Mouse (Mus musculus) heart, embryonic 10.5 days (tissue): ENCODE data around the gene Ppm1b. TPM values are rescaled to one million over a fixed set of nuclear protein-coding genes. Genes with fewer than 3 reads are reported as not detected.

Source experiments
- DNase-seq: peaks from one replicate; pipeline ENCODE4 v3.0.0-alpha.2; 2017; ENCODE audit warnings: low spot score
- H3K27ac ChIP-seq: fragments of 300-500 bp; sonication (generic); 2 replicates; pipeline ENCODE4 v1.5.1; 2016; ENCODE audit warnings: mild to moderate bottlenecking
- H3K27me3 ChIP-seq: fragments of 300-500 bp; sonication (generic); 2 replicates; pipeline ENCODE4 v1.6.1; 2016; ENCODE audit warnings: mild to moderate bottlenecking; ENCODE audit not compliant: poor library complexity, insufficient read depth, severe bottlenecking
- H3K36me3 ChIP-seq: fragments of 300-500 bp; sonication (generic); 2 replicates; pipeline ENCODE4 v1.6.1; 2016; ENCODE audit warnings: mild to moderate bottlenecking, moderate library complexity
- H3K4me1 ChIP-seq: fragments of 300-500 bp; sonication (generic); 2 replicates; pipeline ENCODE4 v1.6.1; 2016; ENCODE audit warnings: mild to moderate bottlenecking
- H3K4me3 ChIP-seq: fragments of 300-500 bp; sonication (generic); 2 replicates; pipeline ENCODE4 v1.5.1; 2016; ENCODE audit warnings: mild to moderate bottlenecking, moderate library complexity
- H3K9me3 ChIP-seq: fragments of 300-500 bp; sonication (generic); 2 replicates; pipeline ENCODE4 v1.6.1; 2016; ENCODE audit warnings: mild to moderate bottlenecking, moderate library complexity
- WGBS: fragments of 180-500 bp; shearing (Covaris S2); methylation state at CpG from one replicate; pipeline ENCODE4 v1.1.7; 2016; 5-methylcytosine and 5-hydroxymethylcytosine counted together
- polyA plus RNA-seq: library from polyadenylated mRNA; unstranded; fragments of >200 nt; fragmentation: Nextera tagmentation; extraction: Ambion mirVana; gene quantifications from 2 replicates; pipeline ENCODE4 v1.2.1, GENCODE M21; 2016

Gene Ppm1b
- polyA plus RNA-seq, 1 experiment from 2014 or later: 74.3 TPM

DNA sequence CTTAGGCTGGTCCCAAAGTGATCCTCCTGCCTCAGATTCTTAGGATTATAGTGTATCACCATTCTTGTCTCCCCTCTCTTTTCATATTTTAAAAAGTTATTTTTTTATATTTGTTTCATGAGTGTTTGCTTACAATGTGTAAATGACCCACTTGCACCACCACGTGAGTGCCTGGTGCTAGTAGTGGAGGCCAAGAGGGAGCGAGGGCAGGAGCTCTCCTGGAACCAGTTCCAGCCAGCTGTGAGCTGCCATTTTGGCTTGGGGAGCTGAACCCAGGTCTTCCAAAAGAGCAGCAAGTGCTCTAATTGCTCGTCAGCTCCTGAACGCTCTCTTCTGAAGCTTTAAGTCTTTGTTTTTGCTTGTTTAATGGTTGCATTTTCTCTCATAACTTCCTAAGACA, 3.6 kb downstream of the Ppm1b start:
- H3K27me3 ChIP-seq: no peaks in the 10 kb centered on the region
- H3K36me3 ChIP-seq: peaks cover 6% of the 10 kb centered on the region; the same call in 1 of the 2 replicates
- no peak overlapping the region for H3K27ac ChIP-seq
- peaks cover 16% of the 10 kb centered on the region for H3K4me1 ChIP-seq
- WGBS: 78% methylated on average over 4 of the region's 4 CpGs
- no peaks in the 10 kb centered on the region for H3K9me3 ChIP-seq
- 0 out of 2 replicates have a peak overlapping the region, but pooled peaks have one; percentile 8 for H3K4me3 ChIP-seq
- DNase-seq: peak; percentile 35

DNA sequence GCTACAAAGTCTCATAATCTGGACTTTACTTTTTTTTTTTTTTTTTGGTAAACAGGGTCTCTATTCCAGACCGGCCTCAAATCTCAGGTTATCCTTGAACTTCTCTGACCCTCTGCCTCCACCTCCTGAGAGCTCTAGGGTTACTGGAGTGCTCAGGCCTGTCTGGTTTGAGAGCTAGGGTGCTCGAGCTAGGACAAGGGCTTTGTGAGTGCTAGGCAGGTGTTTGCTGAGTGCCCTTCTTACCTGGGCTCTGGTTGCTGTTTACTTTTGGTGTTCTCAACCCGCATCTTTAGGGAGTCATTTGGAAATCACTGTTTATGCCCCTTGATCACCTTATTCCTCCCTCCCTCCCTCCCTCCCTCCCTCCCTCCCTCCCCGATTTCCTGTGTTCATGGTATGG, 5.5 kb downstream of the Ppm1b start:
- Histone ChIP-seq H3K4me3 (no peak overlapping the region), H3K36me3 (peaks cover 14% of the 10 kb centered on the region), H3K4me1 (peaks cover 16% of the 10 kb centered on the region), H3K27ac (no peak overlapping the region), H3K9me3 (no peaks in the 10 kb centered on the region), H3K27me3 (no peaks in the 10 kb centered on the region)
- 82% methylated on average over 4 of the region's 4 CpGs for WGBS
- DNase-seq: peak; percentile 59

DNA sequence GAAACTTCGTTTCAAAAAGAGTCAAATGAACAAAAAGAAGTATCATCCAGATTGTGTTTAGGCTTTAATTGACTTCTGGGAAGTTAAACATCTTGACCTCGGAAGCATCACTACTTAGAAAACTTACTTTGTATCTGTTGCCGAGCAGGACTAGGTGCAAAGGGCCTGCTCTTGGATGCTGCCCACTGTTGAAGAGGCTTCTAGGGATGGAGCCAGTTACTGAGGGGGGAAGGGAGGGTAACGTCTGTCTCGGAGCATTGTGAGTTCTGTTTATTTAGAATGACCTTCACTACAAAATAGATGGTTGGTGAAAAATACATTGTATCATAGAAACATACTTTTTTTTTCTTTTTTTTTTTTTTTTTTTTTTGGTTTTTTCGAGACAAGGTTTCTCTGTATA, 7.1 kb downstream of the Ppm1b start:
- no peaks in the 10 kb centered on the region for H3K9me3 ChIP-seq
- DNase-seq: no peak
- no peak overlapping the region for H3K4me3 ChIP-seq
- H3K27me3 ChIP-seq: no peaks in the 10 kb centered on the region
- H3K4me1 ChIP-seq: peaks cover 16% of the 10 kb centered on the region
- H3K27ac ChIP-seq: no peak overlapping the region
- peaks cover 14% of the 10 kb centered on the region for H3K36me3 ChIP-seq
- 81% methylated on average over 6 of the region's 6 CpGs for WGBS

DNA sequence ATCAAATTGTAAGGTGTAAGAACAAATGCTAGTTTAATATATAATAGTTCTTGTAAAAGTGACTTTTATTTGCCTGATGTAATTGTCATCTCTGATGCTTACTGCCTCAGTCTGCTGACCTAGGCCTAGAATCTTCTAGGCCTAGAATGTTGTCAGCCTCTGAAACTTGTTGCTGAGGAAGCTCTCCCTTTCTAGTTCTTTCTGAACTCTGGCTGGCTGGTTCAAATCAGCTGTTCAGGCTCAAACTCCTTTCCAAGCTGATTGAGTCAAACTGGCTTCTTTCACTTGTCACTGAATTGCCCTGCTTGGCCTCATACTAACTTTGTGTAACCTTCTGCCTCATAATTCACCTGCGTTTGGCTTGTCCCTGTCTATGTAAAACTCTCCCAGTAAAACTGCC, 9.7 kb downstream of the Ppm1b start:
- H3K27ac ChIP-seq: no peak overlapping the region
- no peaks in the 10 kb centered on the region for H3K4me1 ChIP-seq
- no peak for DNase-seq
- peaks cover 14% of the 10 kb centered on the region for H3K36me3 ChIP-seq
- WGBS: 95% methylated on average over 1 of the region's 1 CpGs
- no peaks in the 10 kb centered on the region for H3K27me3 ChIP-seq
- H3K9me3 ChIP-seq: no peaks in the 10 kb centered on the region
- no peak overlapping the region for H3K4me3 ChIP-seq

- H3K27ac ChIP-seq: no peak overlapping the region
- no peaks in the 10 kb centered on the region for H3K9me3 ChIP-seq
- no peaks in the 10 kb centered on the region for H3K27me3 ChIP-seq
- no peaks in the 10 kb centered on the region for H3K4me1 ChIP-seq
- 60% methylated on average over 1 of the region's 1 CpGs for WGBS
- H3K36me3 ChIP-seq: peaks cover 14% of the 10 kb centered on the region
- DNase-seq: peak; percentile 46
- H3K4me3 ChIP-seq: no peak overlapping the region
These were observed 10.5 kb downstream of the Ppm1b start for GRCm38 (mm10) chr17:84967045-84967444.

DNA sequence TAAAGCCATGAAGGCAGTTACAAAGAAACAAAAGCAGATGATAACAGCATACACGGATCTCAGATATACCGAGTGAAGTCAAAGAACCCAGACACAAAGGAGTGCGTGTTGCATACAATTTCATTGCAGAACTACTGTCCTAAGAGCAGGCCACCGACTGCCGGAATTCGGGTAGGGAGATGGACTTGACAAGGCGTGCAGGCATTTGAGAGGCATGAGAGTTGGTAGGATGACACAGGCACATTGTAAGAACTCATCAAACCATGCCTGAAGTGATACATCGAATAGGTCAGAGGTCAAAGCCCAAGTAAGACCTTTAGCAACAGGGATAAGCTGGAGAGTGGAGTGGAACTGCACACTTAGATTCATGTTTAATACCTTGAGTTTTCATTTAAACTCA, 13.4 kb downstream of the Ppm1b start:
- DNase-seq: peak; percentile 33
- 83% methylated on average over 8 of the region's 8 CpGs for WGBS
- Histone ChIP-seq H3K27ac (no peak overlapping the region), H3K27me3 (no peaks in the 10 kb centered on the region), H3K4me1 (no peaks in the 10 kb centered on the region), H3K9me3 (no peaks in the 10 kb centered on the region), H3K4me3 (no peak overlapping the region), H3K36me3 (peaks cover 13% of the 10 kb centered on the region)

DNA sequence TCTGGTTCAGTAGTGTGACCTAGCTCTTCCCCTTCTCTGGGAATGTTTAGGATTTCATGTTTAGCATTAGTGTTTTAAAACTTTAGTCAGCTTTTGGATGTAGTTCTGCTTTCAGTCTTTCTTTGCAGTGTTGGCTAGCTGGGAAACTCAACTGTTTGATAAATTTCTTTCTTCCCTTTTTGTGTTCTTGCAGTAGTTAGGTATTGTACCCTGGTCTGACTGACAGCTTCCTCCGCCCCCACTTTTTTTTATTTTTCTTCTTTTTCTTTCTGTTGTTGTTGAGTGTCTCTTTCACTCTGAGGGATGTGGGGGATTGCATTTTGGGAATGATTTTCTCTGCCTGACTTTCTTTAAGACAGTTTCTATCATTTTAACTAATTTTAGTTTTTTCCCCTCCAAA, 25.2 kb downstream of the Ppm1b start:
- H3K4me3 ChIP-seq: no peak overlapping the region
- no peak for DNase-seq
- H3K27ac ChIP-seq: no peak overlapping the region
- peaks cover 17% of the 10 kb centered on the region for H3K36me3 ChIP-seq
- H3K9me3 ChIP-seq: no peaks in the 10 kb centered on the region
- H3K27me3 ChIP-seq: no peaks in the 10 kb centered on the region
- H3K4me1 ChIP-seq: peaks cover 10% of the 10 kb centered on the region
- 100% methylated on average over 1 of the region's 1 CpGs for WGBS

- Histone ChIP-seq H3K4me3 (no peak overlapping the region), H3K27ac (no peak overlapping the region), H3K36me3 (peaks cover 9% of the 10 kb centered on the region), H3K4me1 (peaks cover 19% of the 10 kb centered on the region), H3K27me3 (no peaks in the 10 kb centered on the region), H3K9me3 (no peaks in the 10 kb centered on the region)
- DNase-seq: no peak
- WGBS: 87% methylated on average over 2 of the region's 2 CpGs
These were observed 26.2 kb downstream of the Ppm1b start for GRCm38 (mm10) chr17:84982735-84983134.

DNA sequence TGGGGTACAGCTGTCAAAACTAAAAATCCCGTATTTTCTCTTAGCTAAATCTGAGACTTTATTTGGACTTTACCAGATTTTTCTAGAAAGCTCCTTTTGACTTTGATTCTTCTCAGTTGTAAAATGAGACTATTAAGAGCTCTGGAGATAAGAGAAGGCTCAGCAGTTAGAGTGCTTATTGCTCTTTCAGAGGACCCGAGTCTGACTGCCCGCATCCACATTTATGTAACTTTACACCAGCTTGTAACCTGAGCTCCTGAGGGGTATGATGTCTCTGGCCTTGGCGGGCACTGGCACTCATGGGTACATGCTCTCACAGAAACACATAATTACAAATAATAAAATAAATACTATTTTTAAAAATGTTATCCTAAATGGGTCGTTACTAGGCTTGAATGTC, 29.8 kb downstream of the Ppm1b start:
- no peaks in the 10 kb centered on the region for H3K36me3 ChIP-seq
- DNase-seq: no peak
- H3K4me3 ChIP-seq: no peak overlapping the region
- peaks cover 24% of the 10 kb centered on the region for H3K4me1 ChIP-seq
- 58% methylated on average over 5 of the region's 5 CpGs for WGBS
- H3K27me3 ChIP-seq: no peaks in the 10 kb centered on the region
- H3K27ac ChIP-seq: no peak overlapping the region
- H3K9me3 ChIP-seq: no peaks in the 10 kb centered on the region

GRCm38 (mm10) chr17:84987834-84988410, 31.4 kb downstream of the Ppm1b start:
- Histone ChIP-seq H3K4me1 (peaks cover 24% of the 10 kb centered on the region), H3K27me3 (no peaks in the 10 kb centered on the region), H3K36me3 (0 out of 2 replicates have a peak, but pooled peaks cover 1% of the 10 kb centered on the region), H3K27ac (no peak overlapping the region), H3K4me3 (no peak overlapping the region), H3K9me3 (no peaks in the 10 kb centered on the region)
- no peak for DNase-seq
- 79% methylated on average over 3 of the region's 3 CpGs for WGBS

GRCm38 (mm10) chr17:84988514-84988913, 32.0 kb downstream of the Ppm1b start:
- Histone ChIP-seq H3K27ac (no peak overlapping the region), H3K36me3 (0 out of 2 replicates have a peak, but pooled peaks cover 5% of the 10 kb centered on the region), H3K4me3 (no peak overlapping the region), H3K27me3 (no peaks in the 10 kb centered on the region), H3K4me1 (peaks cover 24% of the 10 kb centered on the region), H3K9me3 (no peaks in the 10 kb centered on the region)
- no peak for DNase-seq

DNA sequence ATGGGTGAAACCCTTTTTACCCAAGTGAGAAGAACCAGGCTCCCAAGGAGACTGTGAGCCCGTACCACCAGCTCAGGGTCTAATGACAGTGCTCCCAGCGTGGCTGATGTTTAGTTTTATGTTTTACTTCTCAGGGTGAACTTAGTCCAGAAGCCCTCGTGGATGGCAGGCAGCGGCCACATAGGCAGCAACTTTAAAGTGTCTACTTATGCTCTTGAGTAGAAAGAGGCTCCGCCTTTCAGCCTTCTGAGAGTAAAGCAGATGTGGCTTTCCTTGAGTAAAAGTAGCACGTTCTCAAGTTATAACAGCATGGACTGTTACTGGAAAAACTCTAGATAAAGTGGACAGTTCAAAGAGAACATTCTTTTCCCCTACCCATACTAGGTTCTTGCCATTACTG, 39.3 kb downstream of the Ppm1b start:
- no peaks in the 10 kb centered on the region for H3K9me3 ChIP-seq
- no peaks in the 10 kb centered on the region for H3K27me3 ChIP-seq
- peaks cover 8% of the 10 kb centered on the region; the same call in 1 of the 2 replicates for H3K4me1 ChIP-seq
- 70% methylated on average over 6 of the region's 6 CpGs for WGBS
- no peak for DNase-seq
- H3K27ac ChIP-seq: no peak overlapping the region
- H3K36me3 ChIP-seq: peaks cover 16% of the 10 kb centered on the region; the same call in 1 of the 2 replicates
- H3K4me3 ChIP-seq: no peak overlapping the region

- Histone ChIP-seq H3K9me3 (no peaks in the 10 kb centered on the region), H3K4me3 (no peak overlapping the region), H3K36me3 (peaks cover 16% of the 10 kb centered on the region; the same call in 1 of the 2 replicates), H3K27ac (no peak overlapping the region), H3K4me1 (peaks cover 8% of the 10 kb centered on the region; the same call in 1 of the 2 replicates), H3K27me3 (no peaks in the 10 kb centered on the region)
- WGBS: 94% methylated on average over 1 of the region's 1 CpGs
- DNase-seq: no peak
These were observed 41.1 kb downstream of the Ppm1b start for GRCm38 (mm10) chr17:84997639-84998038.

DNA sequence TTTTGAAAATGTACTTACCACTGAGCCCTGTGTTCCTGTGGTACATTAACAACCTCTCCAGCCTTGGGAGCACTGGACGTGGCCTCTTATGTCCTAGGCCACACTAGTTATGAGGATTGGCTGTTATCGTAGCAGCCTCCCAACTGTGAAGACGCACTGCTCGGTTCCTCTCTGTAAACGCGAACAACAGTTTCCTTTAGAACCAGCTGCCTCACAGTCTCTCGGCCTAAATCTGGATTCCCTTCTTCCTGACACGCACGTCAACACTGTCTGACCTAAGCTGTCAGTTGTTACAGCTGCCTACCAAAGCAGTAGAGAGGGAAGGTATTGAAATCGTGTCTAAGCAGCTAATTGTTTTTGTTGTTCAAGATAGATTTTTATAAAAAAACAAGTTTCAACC, 43.1 kb downstream of the Ppm1b start:
- H3K4me1 ChIP-seq: peaks cover 8% of the 10 kb centered on the region; the same call in 1 of the 2 replicates
- WGBS: 57% methylated on average over 10 of the region's 10 CpGs
- H3K27ac ChIP-seq: no peak overlapping the region
- H3K27me3 ChIP-seq: no peaks in the 10 kb centered on the region
- DNase-seq: no peak
- H3K36me3 ChIP-seq: peaks cover 19% of the 10 kb centered on the region; the same call in 1 of the 2 replicates
- 0 out of 2 replicates have a peak overlapping the region, but pooled peaks have one; percentile 19 for H3K4me3 ChIP-seq
- H3K9me3 ChIP-seq: no peaks in the 10 kb centered on the region
